Mouse (Mus musculus): ENCODE data around the gene Rassf4. TPM values are rescaled to one million over a fixed set of nuclear protein-coding genes. Genes with fewer than 3 reads are reported as not detected.

Gene Rassf4
- 29.0 and 32.3 TPM in 2 replicates for total RNA-seq (2012; rRNA removed)
- 13.5 and 17.3 TPM in 2 replicates for total RNA-seq (2014; rRNA removed)
- polyA plus RNA-seq (2012; ENCODE audit: insufficient read length, low read depth): 69.0 and 74.9 TPM in 2 replicates

DNA sequence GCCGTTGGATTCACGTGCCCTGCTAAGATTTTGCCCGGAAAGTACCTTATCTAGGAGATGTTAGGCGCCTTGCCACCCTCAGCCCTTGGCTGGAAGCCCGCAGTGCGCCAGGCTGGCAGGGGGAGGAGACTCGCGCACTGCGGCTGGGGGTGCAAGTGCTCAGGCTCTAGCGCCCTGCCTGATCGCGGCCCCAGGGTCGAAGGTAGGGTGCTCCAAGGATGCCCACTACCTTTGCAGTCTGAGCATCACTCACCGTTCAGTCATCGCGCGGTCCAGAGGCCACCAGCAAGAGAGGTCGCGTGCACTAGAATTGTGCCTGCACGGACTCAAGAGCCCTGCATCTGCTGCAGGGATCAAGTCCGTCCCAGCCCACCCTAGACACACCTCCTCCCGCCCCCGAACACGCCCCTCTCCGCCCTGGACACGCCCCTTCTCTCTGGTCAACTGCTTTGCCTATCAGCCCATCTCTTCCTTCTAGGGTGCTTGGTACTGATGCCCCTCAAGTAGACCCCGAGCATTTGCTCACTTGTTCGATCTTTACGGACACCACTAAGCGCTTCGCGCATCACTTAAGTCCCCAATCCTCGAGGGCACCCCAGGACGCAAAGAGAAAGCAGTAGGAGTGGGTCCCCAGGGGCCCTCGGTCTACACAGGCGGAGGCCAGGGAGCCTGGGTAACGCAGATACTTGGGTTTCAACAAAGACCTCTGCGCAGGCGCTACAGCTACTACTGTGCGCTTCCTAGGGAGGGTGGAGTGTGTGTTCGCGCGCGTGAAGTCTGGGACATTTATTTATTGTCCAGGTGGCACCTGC, at the start of gene Rassf4:
TSS of gene Rassf4 (minus strand) at position 482 of the 812 bp plus-strand sequence.
- H3K27me3 ChIP-seq (replicated peaks): no peaks in the 10 kb centered on the region
- peak within 1 kb of the TSS; percentile 87 for H3K27ac ChIP-seq (ENCODE audit: insufficient read depth, low read depth)
- peak within 1 kb of the TSS; percentile 98 for H3K9ac ChIP-seq (ENCODE audit: insufficient read depth, low read depth)
- in situ Hi-C loops (cut with MboI; ENCODE audit: low pct_ligation_motif_present, low pct_unique_long_range_greater_than_20kb, low sequenced_read_pairs) (no loop called here), dilution Hi-C loops (cut with MboI; ENCODE audit: extremely low pct_ligation_motif_present, extremely low pct_unique_long_range_greater_than_20kb, low sequenced_read_pairs) (no loop called here)
- peaks cover 41% of the 10 kb centered on the region for H3K79me2 ChIP-seq (replicated peaks; ENCODE audit: control insufficient read depth, extremely low read depth, insufficient read depth, poor library complexity, severe bottlenecking)
- H3K4me2 ChIP-seq (ENCODE audit: insufficient read depth, low read depth, poor library complexity, severe bottlenecking): peak within 1 kb of the TSS; percentile 92
- H3K4me1 ChIP-seq (ENCODE audit: control insufficient read depth in 1 of 2, insufficient read depth in 2 of 2): peaks cover 36 to 69% of the 10 kb centered on the region in 2 experiments
- H3K36me3 ChIP-seq (replicated peaks in 1 of 2; ENCODE audit: control insufficient read depth in 1 of 2, insufficient read depth in 1 of 2, low read length in 1 of 2): peaks cover 0 to 10% of the 10 kb centered on the region in 2 experiments
- no peaks in the 10 kb centered on the region for H3K9me3 ChIP-seq (replicated peaks; ENCODE audit: low read length)
- peak; percentile 94 for DNase-seq (ENCODE audit: extremely low read depth)
- H3K4me3 ChIP-seq (replicated peaks in 1 of 3; ENCODE audit: low read depth in 2 of 3, low read length in 2 of 3, poor library complexity in 1 of 3): peak within 1 kb of the TSS; percentile 82 to 94 (median 85)
- TF ChIP-seq TBP (conservative IDR thresholded peaks at IDR 0.05; ENCODE audit: low read depth, low read length) (peak; percentile 75; the same call in 1 of the 2 replicates), PAX5 (IDR thresholded peaks at IDR 0.05; ENCODE audit: low read length) (no peak), UBTF (IDR thresholded peaks at IDR 0.05; ENCODE audit: low read depth, low read length) (no peak), MAZ (IDR thresholded peaks at IDR 0.05; ENCODE audit: low read depth, low read length) (peak; percentile 60), ZC3H11A (IDR thresholded peaks at IDR 0.05; ENCODE audit: low read depth, low read length) (no peak), CHD2 (IDR thresholded peaks at IDR 0.05; ENCODE audit: low read length) (peak; percentile 44; the same call in 1 of the 2 replicates), USF2 (conservative IDR thresholded peaks at IDR 0.05; ENCODE audit: low read depth, low read length) (no peak), MXI1 (IDR thresholded peaks at IDR 0.05; ENCODE audit: low read depth, low read length) (peak; percentile 35; the same call in 1 of the 2 replicates), RCOR1 (conservative IDR thresholded peaks at IDR 0.05; ENCODE audit: low read depth, low read length) (peak; percentile 78; the same call in 1 of the 2 replicates), BHLHE40 (IDR thresholded peaks at IDR 0.05; ENCODE audit: low read depth, low read length) (peak; percentile 94), MYC (IDR thresholded peaks at IDR 0.05; ENCODE audit: low read depth, low read length) (0 out of 2 replicates have a peak, but pooled peaks have one; percentile 8), USF1 (IDR thresholded peaks at IDR 0.05; ENCODE audit: low read depth, low read length) (no peak), MAFK (IDR thresholded peaks at IDR 0.05; ENCODE audit: insufficient replicate concordance, low read length) (no peak), SMC3 (IDR thresholded peaks at IDR 0.05; ENCODE audit: low read depth, low read length) (no peak), MAX (IDR thresholded peaks at IDR 0.05; ENCODE audit: low read length) (peak; percentile 53), E2F4 (IDR thresholded peaks at IDR 0.05; ENCODE audit: insufficient replicate concordance, low read depth, low read length) (peak; percentile 54; the same call in 1 of the 2 replicates), MEF2A (IDR thresholded peaks at IDR 0.05; ENCODE audit: borderline replicate concordance, low read depth, low read length) (0 out of 2 replicates have a peak, but pooled peaks have one; percentile 11), JUN (IDR thresholded peaks at IDR 0.05; ENCODE audit: insufficient read depth, low read depth, low read length) (no peak), ZKSCAN1 (IDR thresholded peaks at IDR 0.05; ENCODE audit: borderline replicate concordance, low read depth, low read length) (no peak), ZMIZ1 (IDR thresholded peaks at IDR 0.05; ENCODE audit: low read depth, low read length) (peak; percentile 52), NELFE (IDR thresholded peaks at IDR 0.05; ENCODE audit: low read depth, low read length) (peak; percentile 46; the same call in 1 of the 2 replicates), POLR2AphosphoS2 (IDR thresholded peaks at IDR 0.05; ENCODE audit: low read depth, low read length) (peak; percentile 73), GABPA (IDR thresholded peaks at IDR 0.05; ENCODE audit: insufficient replicate concordance, low read depth, low read length) (no peak), ETS1 (conservative IDR thresholded peaks at IDR 0.05; ENCODE audit: low read depth, low read length) (0 out of 2 replicates have a peak, but pooled peaks have one; percentile 5), TCF12 (IDR thresholded peaks at IDR 0.05; ENCODE audit: low read depth, low read length) (peak; percentile 49), ZNF384 (IDR thresholded peaks at IDR 0.05; ENCODE audit: low read depth, low read length) (no peak), KAT2A (IDR thresholded peaks at IDR 0.05; ENCODE audit: insufficient replicate concordance, low read length) (peak; percentile 65; the same call in 1 of the 2 replicates), CHD1 (IDR thresholded peaks at IDR 0.05; ENCODE audit: low read depth, low read length) (0 out of 2 replicates have a peak, but pooled peaks have one; percentile 9), CTCF (conservative IDR thresholded peaks at IDR 0.05 in 1 of 2, IDR thresholded peaks at IDR 0.05 in 1 of 2; ENCODE audit: low read depth in 2 of 2, low read length in 2 of 2) (no peak), RAD21 (IDR thresholded peaks at IDR 0.05; ENCODE audit: low read depth, low read length) (no peak), JUND (conservative IDR thresholded peaks at IDR 0.05; ENCODE audit: low read depth, low read length) (no peak), NRF1 (IDR thresholded peaks at IDR 0.05; ENCODE audit: low read depth, low read length) (peak; percentile 93), ELF1 (IDR thresholded peaks at IDR 0.05; ENCODE audit: low read depth, low read length) (peak; percentile 43; the same call in 1 of the 2 replicates), HCFC1 (IDR thresholded peaks at IDR 0.05; ENCODE audit: low read depth, low read length) (no peak), IRF4 (IDR thresholded peaks at IDR 0.05; ENCODE audit: low read depth, low read length) (peak; percentile 66), EP300 (IDR thresholded peaks at IDR 0.05; ENCODE audit: low read length) (peak; percentile 28; the same call in 1 of the 2 replicates), SIN3A (IDR thresholded peaks at IDR 0.05; ENCODE audit: low read length) (peak; percentile 54)

Data from CH12.LX (cell line).